Mouse (Mus musculus) neural tube, embryonic 12.5 days (tissue): ENCODE data around the gene Gpat3. TPM values are rescaled to one million over a fixed set of nuclear protein-coding genes. Genes with fewer than 3 reads are reported as not detected.
A peak's percentile ranks its signal among the peaks of the same experiment; 100 is the strongest.

Experiments used
- ATAC-seq: fragments of 200-750 bp; cut with Nextera tagmentation; 2 replicates; pipeline ENCODE4 v1.8.0; 2017; ENCODE audit warnings: low read depth, mild to moderate bottlenecking, moderate TSS enrichment, moderate library complexity; ENCODE audit not compliant: low FRiP score
- H3K27ac ChIP-seq: fragments of 300-500 bp; sonication (generic); 2 replicates; pipeline ENCODE4 v1.5.1; 2016
- H3K27me3 ChIP-seq: fragments of 300-500 bp; sonication (generic); replicated peaks from 2 replicates; pipeline ENCODE4 v1.6.1; 2016; ENCODE audit warnings: mild to moderate bottlenecking
- H3K36me3 ChIP-seq: fragments of 300-500 bp; sonication (generic); 2 replicates; pipeline ENCODE4 v1.6.1; 2016; ENCODE audit warnings: mild to moderate bottlenecking
- H3K4me1 ChIP-seq: fragments of 300-500 bp; sonication (generic); 2 replicates; pipeline ENCODE4 v1.6.1; 2016
- H3K4me2 ChIP-seq: fragments of 300-500 bp; sonication (generic); replicated peaks from 2 replicates; pipeline ENCODE4 v1.6.1; 2016; ENCODE audit warnings: mild to moderate bottlenecking
- H3K4me3 ChIP-seq: fragments of 300-500 bp; sonication (generic); 2 replicates; pipeline ENCODE4 v1.5.1; 2016
- H3K9ac ChIP-seq: fragments of 300-500 bp; sonication (generic); 2 replicates; pipeline ENCODE4 v1.6.1; 2016; ENCODE audit warnings: mild to moderate bottlenecking
- H3K9me3 ChIP-seq: fragments of 300-500 bp; sonication (generic); 2 replicates; pipeline ENCODE4 v1.6.1; 2016; ENCODE audit warnings: mild to moderate bottlenecking
- WGBS: fragments of 180-500 bp; shearing (Covaris S2); methylation state at CpG from one replicate; pipeline ENCODE4 v1.1.7; 2016; 5-methylcytosine and 5-hydroxymethylcytosine counted together
- polyA plus RNA-seq: library from polyadenylated mRNA; unstranded; fragments of >200 nt; fragmentation: Nextera tagmentation; extraction: Ambion mirVana; gene quantifications from 2 replicates; pipeline ENCODE4 v1.2.1, GENCODE M21; 2016

Gene Gpat3
- polyA plus RNA-seq, 1 experiment from 2014 or later = 2.2 TPM

DNA sequence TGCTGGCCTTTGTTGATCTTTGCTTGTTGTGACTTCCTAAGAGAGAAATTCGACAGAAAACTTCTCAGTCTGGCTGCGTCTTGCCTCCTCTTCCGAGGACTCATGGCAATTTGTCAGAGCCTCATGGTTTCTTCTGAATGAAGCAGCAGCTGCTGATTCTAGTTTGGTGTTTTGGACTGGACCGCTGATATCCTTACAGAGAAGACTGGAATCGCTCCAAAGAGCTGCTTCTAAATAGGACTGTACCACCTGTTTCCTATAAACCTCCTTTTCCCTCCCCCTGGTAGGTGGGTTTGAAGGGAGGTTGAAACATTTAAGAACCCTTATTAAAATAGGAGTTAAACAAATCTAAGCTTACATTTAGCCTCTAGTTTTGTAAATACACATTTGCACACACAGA is 55.5 kb downstream of the Gpat3 start:
- Histone ChIP-seq H3K4me2 (no peak overlapping the region), H3K36me3 (no peaks in the 10 kb centered on the region), H3K27ac (no peak overlapping the region), H3K9ac (no peak overlapping the region), H3K4me1 (no peaks in the 10 kb centered on the region), H3K9me3 (no peaks in the 10 kb centered on the region), H3K4me3 (no peak overlapping the region), H3K27me3 (no peaks in the 10 kb centered on the region)
- ATAC-seq = no peak
- 88% methylated on average over 5 of the region's 5 CpGs for WGBS

GRCm38 (mm10) chr5:100908478-100908877 is 63.0 kb downstream of the Gpat3 start:
- Histone ChIP-seq H3K4me3 (no peak overlapping the region), H3K9ac (no peak overlapping the region), H3K27me3 (no peaks in the 10 kb centered on the region), H3K36me3 (no peaks in the 10 kb centered on the region), H3K4me1 (no peaks in the 10 kb centered on the region), H3K9me3 (no peaks in the 10 kb centered on the region), H3K27ac (no peak overlapping the region), H3K4me2 (no peak overlapping the region)
- WGBS = 95% methylated on average over 7 of the region's 7 CpGs
- no peak for ATAC-seq

GRCm38 (mm10) chr5:100908901-100909300 is 63.4 kb downstream of the Gpat3 start:
- ATAC-seq = no peak
- no peaks in the 10 kb centered on the region for H3K36me3 ChIP-seq
- no peak overlapping the region for H3K4me3 ChIP-seq
- H3K27ac ChIP-seq = no peak overlapping the region
- no peak overlapping the region for H3K4me2 ChIP-seq
- H3K9ac ChIP-seq = no peak overlapping the region
- H3K9me3 ChIP-seq = no peaks in the 10 kb centered on the region
- no peaks in the 10 kb centered on the region for H3K27me3 ChIP-seq
- H3K4me1 ChIP-seq = no peaks in the 10 kb centered on the region
- 86% methylated on average over 10 of the region's 10 CpGs for WGBS

DNA sequence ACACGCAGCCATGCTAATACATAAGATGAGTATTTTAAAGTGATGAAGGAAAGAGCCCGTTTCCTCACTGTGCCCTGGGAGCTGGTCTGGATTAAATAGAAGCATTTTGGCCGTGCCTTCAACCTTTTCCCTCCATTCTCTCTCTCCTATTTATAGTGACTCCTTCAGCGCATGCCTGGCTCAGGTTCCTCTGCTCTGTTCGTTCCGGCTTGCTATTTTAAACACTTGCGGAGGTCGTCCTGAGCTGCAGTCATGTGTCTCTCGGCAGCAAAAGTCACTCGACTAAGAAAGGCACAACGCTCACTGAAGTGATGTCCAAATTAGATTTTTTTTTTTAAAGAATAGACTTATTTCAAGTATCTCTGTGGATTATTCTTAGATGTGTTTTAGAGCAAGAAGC is 64.2 kb downstream of the Gpat3 start:
- Histone ChIP-seq H3K4me3 (no peak overlapping the region), H3K4me2 (no peak overlapping the region), H3K36me3 (no peaks in the 10 kb centered on the region), H3K27ac (no peak overlapping the region), H3K9ac (no peak overlapping the region), H3K9me3 (no peaks in the 10 kb centered on the region), H3K27me3 (no peaks in the 10 kb centered on the region), H3K4me1 (no peaks in the 10 kb centered on the region)
- ATAC-seq = no peak
- WGBS = 88% methylated on average over 11 of the region's 11 CpGs

GRCm38 (mm10) chr5:100911502-100912097 is 66.1 kb downstream of the Gpat3 start:
- no peak for ATAC-seq
- Histone ChIP-seq H3K4me1 (no peaks in the 10 kb centered on the region; the same call in 1 of the 2 replicates), H3K9ac (no peak overlapping the region), H3K27me3 (no peaks in the 10 kb centered on the region), H3K9me3 (no peaks in the 10 kb centered on the region), H3K4me3 (no peak overlapping the region), H3K36me3 (no peaks in the 10 kb centered on the region), H3K4me2 (no peak overlapping the region), H3K27ac (no peak overlapping the region)
- WGBS = 79% methylated on average over 19 of the region's 19 CpGs

GRCm38 (mm10) chr5:100912366-100912765 is 66.9 kb downstream of the Gpat3 start:
- no peaks in the 10 kb centered on the region for H3K36me3 ChIP-seq
- 84% methylated on average over 7 of the region's 7 CpGs for WGBS
- ATAC-seq = no peak

GRCm38 (mm10) chr5:100913274-100913673 is 67.8 kb downstream of the Gpat3 start:
- Histone ChIP-seq H3K4me1 (no peaks in the 10 kb centered on the region; the same call in 1 of the 2 replicates), H3K9me3 (no peaks in the 10 kb centered on the region), H3K36me3 (no peaks in the 10 kb centered on the region), H3K27me3 (0 out of 2 replicates have a peak, but pooled peaks cover 4% of the 10 kb centered on the region), H3K9ac (no peak overlapping the region), H3K27ac (no peak overlapping the region), H3K4me2 (no peak overlapping the region), H3K4me3 (no peak overlapping the region)
- no peak for ATAC-seq
- WGBS = 70% methylated on average over 9 of the region's 9 CpGs

More at GRCm38 (mm10) chr5:100912366-100912765, 66.9 kb downstream of the Gpat3 start:
- H3K4me3 ChIP-seq = no peak overlapping the region
- no peaks in the 10 kb centered on the region; the same call in 1 of the 2 replicates for H3K4me1 ChIP-seq
- no peak overlapping the region for H3K27ac ChIP-seq
- no peaks in the 10 kb centered on the region for H3K9me3 ChIP-seq
- no peak overlapping the region for H3K9ac ChIP-seq
- H3K4me2 ChIP-seq = no peak overlapping the region
- no peaks in the 10 kb centered on the region for H3K27me3 ChIP-seq

DNA sequence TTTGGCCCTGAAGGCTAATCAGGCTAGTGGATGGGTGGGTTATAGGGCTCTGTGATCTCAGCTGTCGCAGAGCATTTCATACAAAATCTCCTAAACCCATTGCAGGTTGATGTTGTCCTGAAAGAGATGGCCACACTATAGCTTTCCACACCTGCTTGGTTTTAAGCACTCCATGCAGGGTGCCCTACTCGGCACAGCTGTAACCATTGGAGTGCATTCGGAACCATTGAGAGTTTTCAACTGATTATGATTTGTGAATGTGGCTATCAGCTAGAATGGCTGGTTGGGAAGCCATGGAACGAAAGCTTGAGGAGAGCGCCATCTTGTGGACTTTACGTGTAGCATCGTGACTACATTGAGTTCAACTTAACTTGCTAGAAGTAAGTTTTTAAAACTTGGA is 69.5 kb downstream of the Gpat3 start:
- peaks cover 11% of the 10 kb centered on the region for H3K27me3 ChIP-seq
- ATAC-seq = no peak

DNA sequence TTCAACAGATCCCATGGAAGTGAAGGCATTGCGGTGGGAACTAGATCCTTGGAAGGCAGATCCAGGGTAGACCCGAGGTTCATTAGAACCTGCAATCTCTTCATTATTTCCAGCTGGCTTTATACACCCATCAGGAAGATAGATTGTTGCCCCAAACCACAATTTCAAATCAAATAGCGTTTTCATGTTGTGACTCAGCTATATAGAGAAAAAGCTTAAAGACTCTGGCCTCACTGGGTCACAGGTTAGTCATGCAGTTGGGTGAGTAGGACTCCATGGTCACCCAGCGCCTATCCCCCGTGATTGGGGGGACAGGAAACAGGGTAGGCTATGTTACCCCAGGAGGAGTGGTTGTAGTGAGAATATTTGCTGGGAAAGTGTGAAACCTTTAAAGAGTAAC is 69.9 kb downstream of the Gpat3 start:
- Histone ChIP-seq H3K4me2 (no peak overlapping the region), H3K36me3 (no peaks in the 10 kb centered on the region), H3K4me1 (no peaks in the 10 kb centered on the region; the same call in 1 of the 2 replicates), H3K9me3 (no peaks in the 10 kb centered on the region), H3K27me3 (peaks cover 14% of the 10 kb centered on the region), H3K9ac (no peak overlapping the region), H3K27ac (no peak overlapping the region), H3K4me3 (no peak overlapping the region)
- ATAC-seq = no peak
- WGBS = 59% methylated on average over 5 of the region's 5 CpGs

More for the DNA sequence above, 69.5 kb downstream of the Gpat3 start:
- Histone ChIP-seq H3K4me3 (no peak overlapping the region), H3K27ac (no peak overlapping the region), H3K36me3 (no peaks in the 10 kb centered on the region), H3K4me1 (no peaks in the 10 kb centered on the region; the same call in 1 of the 2 replicates), H3K9ac (no peak overlapping the region), H3K9me3 (no peaks in the 10 kb centered on the region), H3K4me2 (no peak overlapping the region)
- WGBS = 21% methylated on average over 7 of the region's 7 CpGs

DNA sequence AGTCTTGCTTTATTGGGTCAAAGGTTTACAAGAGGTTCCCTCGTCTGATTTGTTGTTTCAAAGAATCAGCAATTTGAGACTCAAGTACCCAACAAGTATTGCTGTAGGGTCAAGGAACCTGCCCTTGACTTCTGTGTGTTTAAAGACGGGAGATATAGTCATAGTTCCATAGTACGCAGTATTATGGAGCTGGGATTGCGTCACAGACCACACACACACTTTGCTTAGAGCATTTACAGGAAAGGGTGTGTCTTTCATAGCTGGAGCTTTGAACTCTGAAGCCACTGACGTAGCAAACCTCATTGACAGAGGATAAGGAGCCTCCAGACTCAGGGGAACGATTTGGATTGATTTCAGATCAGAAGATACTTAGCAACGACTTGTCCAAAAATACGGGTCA is 70.9 kb downstream of the Gpat3 start:
- 80% methylated on average over 8 of the region's 8 CpGs for WGBS
- no peaks in the 10 kb centered on the region for H3K36me3 ChIP-seq

DNA sequence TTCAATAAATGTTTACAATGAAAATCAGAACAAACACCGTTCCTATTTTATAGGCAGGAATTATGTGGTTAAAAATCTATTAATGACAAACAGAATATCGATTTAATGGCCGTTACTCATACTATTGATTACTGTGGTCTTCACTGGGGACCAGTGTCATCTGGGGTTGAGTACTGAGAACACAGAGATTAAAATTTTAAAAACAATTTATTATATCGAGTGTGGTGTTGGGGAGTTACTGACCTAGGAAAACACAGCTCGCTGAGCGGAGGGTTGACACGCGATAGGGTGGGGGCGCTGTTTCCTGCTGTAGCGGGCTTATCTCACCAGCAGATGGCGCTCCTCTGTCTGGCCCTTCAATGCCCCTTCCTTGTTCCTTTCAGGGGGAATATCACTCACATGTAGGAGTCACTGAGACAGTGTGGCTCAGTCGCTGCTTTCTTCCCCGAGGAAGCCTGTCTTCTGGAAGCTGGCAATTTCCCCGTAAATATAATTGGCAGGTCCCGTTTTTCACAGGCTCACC is 71.8 kb downstream of the Gpat3 start:
- Histone ChIP-seq H3K27me3 (peaks cover 14% of the 10 kb centered on the region), H3K9ac (no peak overlapping the region), H3K9me3 (no peaks in the 10 kb centered on the region), H3K27ac (no peak overlapping the region), H3K36me3 (no peaks in the 10 kb centered on the region), H3K4me3 (no peak overlapping the region), H3K4me1 (no peaks in the 10 kb centered on the region; the same call in 1 of the 2 replicates), H3K4me2 (no peak overlapping the region)
- 0 out of 2 replicates have a peak, but pooled peaks have one; percentile 37 for ATAC-seq
- 21% methylated on average over 15 of the region's 15 CpGs for WGBS

More for the DNA sequence above, 70.9 kb downstream of the Gpat3 start:
- H3K9me3 ChIP-seq = no peaks in the 10 kb centered on the region
- ATAC-seq = no peak
- H3K4me1 ChIP-seq = no peaks in the 10 kb centered on the region; the same call in 1 of the 2 replicates
- H3K9ac ChIP-seq = no peak overlapping the region
- no peak overlapping the region for H3K4me2 ChIP-seq
- no peak overlapping the region for H3K4me3 ChIP-seq
- peaks cover 14% of the 10 kb centered on the region for H3K27me3 ChIP-seq
- no peak overlapping the region for H3K27ac ChIP-seq

DNA sequence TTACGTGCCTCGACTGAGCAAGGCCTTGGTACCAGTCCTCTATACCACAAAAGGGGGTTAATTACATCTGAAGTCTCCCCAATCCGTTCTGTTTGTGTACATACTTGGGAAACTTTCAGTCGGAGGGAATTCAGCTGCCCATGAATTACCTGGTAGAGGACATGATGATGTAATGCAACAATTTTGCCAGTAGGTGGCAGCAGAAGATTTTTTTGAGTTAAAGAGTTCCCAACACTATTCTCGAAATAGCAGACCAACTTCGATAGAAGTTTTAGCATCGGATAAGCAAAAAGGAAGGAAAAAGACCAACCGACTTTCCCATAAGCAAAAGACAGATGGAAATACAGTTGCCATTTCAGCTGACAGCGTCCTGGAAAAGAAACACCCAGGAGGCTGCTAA is 73.6 kb downstream of the Gpat3 start:
- Histone ChIP-seq H3K9me3 (no peaks in the 10 kb centered on the region), H3K27me3 (peaks cover 14% of the 10 kb centered on the region), H3K4me1 (no peaks in the 10 kb centered on the region; the same call in 1 of the 2 replicates), H3K9ac (no peak overlapping the region), H3K27ac (no peak overlapping the region), H3K4me3 (no peak overlapping the region), H3K4me2 (no peak overlapping the region), H3K36me3 (no peaks in the 10 kb centered on the region)
- WGBS = 26% methylated on average over 9 of the region's 9 CpGs
- ATAC-seq = no peak

- Histone ChIP-seq H3K9me3 (no peaks in the 10 kb centered on the region), H3K4me1 (no peaks in the 10 kb centered on the region), H3K9ac (no peak overlapping the region), H3K27me3 (no peaks in the 10 kb centered on the region), H3K4me2 (no peak overlapping the region), H3K36me3 (no peaks in the 10 kb centered on the region), H3K27ac (no peak overlapping the region), H3K4me3 (no peak overlapping the region)
- ATAC-seq = no peak
- WGBS = 83% methylated on average over 2 of the region's 2 CpGs
Observed at GRCm38 (mm10) chr5:100929698-100930097, 84.2 kb downstream of the Gpat3 start.
